ENCODE assay signal across 8 mouse cellular contexts in genomic region chr11:49653079-49653408, GRCm38 (mm10). TPM values are rescaled to one million over a fixed set of nuclear protein-coding genes. Genes with fewer than 3 reads are reported as not detected.
DNase-seq lines count a peak whose midpoint lies in the region; ATAC-seq lines count a peak whose summit lies in the region.

No protein-coding gene starts in this region.

- 29% methylated on average over 11 of the region's 11 CpGs for WGBS in heart, embryonic 13.5 days
- 40% methylated on average over 11 of the region's 11 CpGs for WGBS in embryonic facial prominence, embryonic 13.5 days
- 40% methylated on average over 11 of the region's 11 CpGs for WGBS in hindbrain, embryonic 15.5 days
- WGBS in midbrain, embryonic 14.5 days = 43% methylated on average over 11 of the region's 11 CpGs

- intact Hi-C loops in left cerebral cortex, postnatal 25 days (cut with DNase I) = loop anchor here (5.0 kb wide), 2 partner anchors 214 to 304 kb away; no protein-coding TSS in a partner anchor

- H3K9me3 ChIP-seq in heart, embryonic 13.5 days = no peaks in the 10 kb centered on the region
- H3K9me3 ChIP-seq in embryonic facial prominence, embryonic 13.5 days = no peaks in the 10 kb centered on the region
- no peaks in the 10 kb centered on the region for H3K9me3 ChIP-seq in hindbrain, embryonic 15.5 days
- H3K9me3 ChIP-seq in midbrain, embryonic 14.5 days (ENCODE audit: control insufficient read depth, low read length) = no peaks in the 10 kb centered on the region

- H3K27me3 ChIP-seq in heart, embryonic 13.5 days (replicated peaks) = no peaks in the 10 kb centered on the region
- H3K27me3 ChIP-seq in embryonic facial prominence, embryonic 13.5 days = no peaks in the 10 kb centered on the region
- no peaks in the 10 kb centered on the region for H3K27me3 ChIP-seq in hindbrain, embryonic 15.5 days
- H3K27me3 ChIP-seq in midbrain, embryonic 14.5 days (ENCODE audit: control insufficient read depth, insufficient read depth, low read length) = no peaks in the 10 kb centered on the region

- no peak overlapping the region for H3K27ac ChIP-seq in heart, embryonic 13.5 days (replicated peaks)
- no peak overlapping the region for H3K27ac ChIP-seq in embryonic facial prominence, embryonic 13.5 days
- H3K27ac ChIP-seq in hindbrain, embryonic 15.5 days (replicated peaks) = no peak overlapping the region
- no peak overlapping the region for H3K27ac ChIP-seq in midbrain, embryonic 14.5 days (replicated peaks; ENCODE audit: low read depth, low read length)

- no peaks in the 10 kb centered on the region for H3K36me3 ChIP-seq in heart, embryonic 13.5 days
- no peaks in the 10 kb centered on the region for H3K36me3 ChIP-seq in embryonic facial prominence, embryonic 13.5 days
- no peaks in the 10 kb centered on the region for H3K36me3 ChIP-seq in hindbrain, embryonic 15.5 days
- H3K36me3 ChIP-seq in midbrain, embryonic 14.5 days (ENCODE audit: control insufficient read depth, insufficient read depth, low read length) = no peaks in the 10 kb centered on the region

- ATAC-seq in heart, embryonic 13.5 days (ENCODE audit: extremely low read depth, insufficient number of reproducible peaks, low FRiP score, low TSS enrichment) = peak; percentile 28; the same call in 1 of the 2 replicates
- no peak for ATAC-seq in embryonic facial prominence, embryonic 13.5 days (ENCODE audit: insufficient number of reproducible peaks, insufficient read depth, low FRiP score, low TSS enrichment, low read depth)
- no peak for ATAC-seq in hindbrain, embryonic 15.5 days (ENCODE audit: low FRiP score, low read depth)
- ATAC-seq in midbrain, embryonic 14.5 days (ENCODE audit: low FRiP score, low TSS enrichment) = no peak

- peak overlapping the region; percentile 17 for H3K4me3 ChIP-seq in heart, embryonic 13.5 days
- H3K4me3 ChIP-seq in embryonic facial prominence, embryonic 13.5 days = no peak overlapping the region
- no peak overlapping the region for H3K4me3 ChIP-seq in hindbrain, embryonic 15.5 days
- no peak overlapping the region for H3K4me3 ChIP-seq in midbrain, embryonic 14.5 days (replicated peaks; ENCODE audit: low read depth, low read length)

- H3K9ac ChIP-seq in heart, embryonic 13.5 days = peak overlapping the region; percentile 45
- H3K9ac ChIP-seq in embryonic facial prominence, embryonic 13.5 days = no peak overlapping the region
- H3K9ac ChIP-seq in hindbrain, embryonic 15.5 days = no peak overlapping the region
- no peak overlapping the region; the same call in 1 of the 2 replicates for H3K9ac ChIP-seq in midbrain, embryonic 14.5 days (replicated peaks; ENCODE audit: low read length)

- peak overlapping the region; percentile 62 for H3K4me2 ChIP-seq in heart, embryonic 13.5 days
- peak overlapping the region; percentile 42 for H3K4me2 ChIP-seq in embryonic facial prominence, embryonic 13.5 days
- peak overlapping the region; percentile 35 for H3K4me2 ChIP-seq in hindbrain, embryonic 15.5 days
- peak overlapping the region; percentile 43 for H3K4me2 ChIP-seq in midbrain, embryonic 14.5 days (ENCODE audit: low read length)

- no peak for DNase-seq in heart, adult 8-10 months (ENCODE audit: low spot score)
- DNase-seq in midbrain, embryonic 14.5 days = no peak
- no peak for DNase-seq in left cerebral cortex, postnatal 25 days (ENCODE audit: low spot score in 2 of 2)
- no peak for DNase-seq in layer of hippocampus, postnatal 10 days (ENCODE audit: low spot score in 2 of 2)
- DNase-seq in cerebellum, adult 11 months = no peak

- peaks cover 28% of the 10 kb centered on the region for H3K4me1 ChIP-seq in heart, embryonic 13.5 days
- peaks cover 6% of the 10 kb centered on the region for H3K4me1 ChIP-seq in embryonic facial prominence, embryonic 13.5 days
- H3K4me1 ChIP-seq in hindbrain, embryonic 15.5 days (replicated peaks) = no peaks in the 10 kb centered on the region; the same call in 1 of the 2 replicates
- 0 out of 2 replicates have a peak, but pooled peaks cover 3% of the 10 kb centered on the region for H3K4me1 ChIP-seq in midbrain, embryonic 14.5 days (ENCODE audit: control insufficient read depth, insufficient read depth, low read length)

RNA-seq across cellular contexts. Expression of gene Scgb3a1, which starts 10.4 kb away (rescaled TPM):
- polyA plus RNA-seq in heart, embryonic 13.5 days (2015; fragmentation: Nextera tagmentation; extraction: Ambion mirVana) = 0.44 TPM in 1 of 2 replicates, not detected in the other
- total RNA-seq in heart, adult 8-10 months (2022) = 1 to 10 TPM in 2 of 4 experiments, under 1 TPM in 1, not detected in 1; 0.72 to 2.7 (median 1.4) TPM
- not detected in 2 replicates for polyA plus RNA-seq in embryonic facial prominence, embryonic 13.5 days (2015; fragmentation: Nextera tagmentation; extraction: Ambion mirVana)
- polyA plus RNA-seq in hindbrain, embryonic 15.5 days (2015; fragmentation: Nextera tagmentation; extraction: Ambion mirVana) = 0.36 and 0.56 TPM in 2 replicates
- not detected in 2 replicates for polyA plus RNA-seq in midbrain, embryonic 14.5 days (2014; fragmentation: Nextera tagmentation; extraction: Ambion mirVana)
- under 1 TPM in 1 of 2 experiments, not detected in 1; 0.78 TPM for total RNA-seq in left cerebral cortex, postnatal 25 days (2021)
- under 1 TPM in 1 of 2 experiments, not detected in 1; 0.78 TPM for total RNA-seq in layer of hippocampus, postnatal 10 days (2021)

RNA-seq across cellular contexts. Expression of gene Flt4, which starts 44.0 kb away (rescaled TPM):
- polyA plus RNA-seq in heart, embryonic 13.5 days (2015; fragmentation: Nextera tagmentation; extraction: Ambion mirVana) = 7.4 and 8.3 TPM in 2 replicates
- 10 to 100 TPM; 11.8 to 12.4 (median 12.2) TPM for total RNA-seq in heart, adult 8-10 months (2022)
- 4.1 and 4.5 TPM in 2 replicates for polyA plus RNA-seq in embryonic facial prominence, embryonic 13.5 days (2015; fragmentation: Nextera tagmentation; extraction: Ambion mirVana)
- polyA plus RNA-seq in hindbrain, embryonic 15.5 days (2015; fragmentation: Nextera tagmentation; extraction: Ambion mirVana) = 2.0 and 2.1 TPM in 2 replicates
- polyA plus RNA-seq in midbrain, embryonic 14.5 days (2014; fragmentation: Nextera tagmentation; extraction: Ambion mirVana) = 1.1 and 2.1 TPM in 2 replicates
- total RNA-seq in left cerebral cortex, postnatal 25 days (2021) = 1 to 10 TPM; 2.3 to 2.6 TPM
- total RNA-seq in layer of hippocampus, postnatal 10 days (2021) = 1 to 10 TPM; 3.9 to 4.4 TPM

RNA-seq across cellular contexts. Expression of gene Cnot6, which starts 59.5 kb away (rescaled TPM):
- polyA plus RNA-seq in heart, embryonic 13.5 days (2015; fragmentation: Nextera tagmentation; extraction: Ambion mirVana) = 36.8 and 38.2 TPM in 2 replicates
- total RNA-seq in heart, adult 8-10 months (2022) = 10 to 100 TPM; 18.1 to 21.6 (median 20.2) TPM
- polyA plus RNA-seq in embryonic facial prominence, embryonic 13.5 days (2015; fragmentation: Nextera tagmentation; extraction: Ambion mirVana) = 69.2 and 70.0 TPM in 2 replicates
- 42.6 and 46.3 TPM in 2 replicates for polyA plus RNA-seq in hindbrain, embryonic 15.5 days (2015; fragmentation: Nextera tagmentation; extraction: Ambion mirVana)
- 55.9 and 57.6 TPM in 2 replicates for polyA plus RNA-seq in midbrain, embryonic 14.5 days (2014; fragmentation: Nextera tagmentation; extraction: Ambion mirVana)
- 10 to 100 TPM; 44.7 to 51.6 TPM for total RNA-seq in left cerebral cortex, postnatal 25 days (2021)
- total RNA-seq in layer of hippocampus, postnatal 10 days (2021) = 10 to 100 TPM; 49.8 to 51.1 TPM
